Mouse (Mus musculus): Measurements from ENCODE around the gene Dvl2. TPM values are rescaled to one million over a fixed set of nuclear protein-coding genes. Genes with fewer than 3 reads are reported as not detected.
A peak's percentile ranks its signal among the peaks of the same experiment; 100 is the strongest.

Dvl2 gene
- polyA plus RNA-seq, 1 experiment from 2014 or later: 23.3 TPM

GRCm38 (mm10) chr11:70049366-70049765, 49.0 kb downstream of the Dvl2 start:
- no peaks in the 10 kb centered on the region for H3K36me3 ChIP-seq (ENCODE audit: control insufficient read depth, insufficient read depth, low read length)
- DNase-seq (ENCODE audit: low spot score) (no peak), ATAC-seq (replicated peaks; ENCODE audit: low FRiP score) (no peak)
- no peaks in the 10 kb centered on the region for H3K27me3 ChIP-seq (replicated peaks; ENCODE audit: control insufficient read depth, insufficient read depth, low read length)
- no peaks in the 10 kb centered on the region for H3K4me1 ChIP-seq (replicated peaks; ENCODE audit: control insufficient read depth, insufficient read depth, low read length)
- no peak overlapping the region for H3K4me2 ChIP-seq
- WGBS: 82% methylated on average over 6 of the region's 6 CpGs
- no peaks in the 10 kb centered on the region for H3K9me3 ChIP-seq (ENCODE audit: control insufficient read depth, low read length)
- H3K9ac ChIP-seq (ENCODE audit: low read depth, low read length): no peak overlapping the region
- no peak overlapping the region for H3K27ac ChIP-seq (ENCODE audit: low read depth, low read length)
- no peak overlapping the region for H3K4me3 ChIP-seq (ENCODE audit: low read depth, low read length)

GRCm38 (mm10) chr11:70049816-70050215, 49.4 kb downstream of the Dvl2 start:
- Histone ChIP-seq H3K4me3 (ENCODE audit: low read depth, low read length) (no peak overlapping the region), H3K36me3 (ENCODE audit: control insufficient read depth, insufficient read depth, low read length) (no peaks in the 10 kb centered on the region), H3K27me3 (replicated peaks; ENCODE audit: control insufficient read depth, insufficient read depth, low read length) (no peaks in the 10 kb centered on the region), H3K4me2 (no peak overlapping the region), H3K4me1 (replicated peaks; ENCODE audit: control insufficient read depth, insufficient read depth, low read length) (no peaks in the 10 kb centered on the region), H3K9me3 (ENCODE audit: control insufficient read depth, low read length) (no peaks in the 10 kb centered on the region), H3K9ac (ENCODE audit: low read depth, low read length) (no peak overlapping the region), H3K27ac (ENCODE audit: low read depth, low read length) (no peak overlapping the region)
- 47% methylated on average over 10 of the region's 10 CpGs for WGBS
- DNase-seq (ENCODE audit: low spot score) (no peak), ATAC-seq (replicated peaks; ENCODE audit: low FRiP score) (no peak)

GRCm38 (mm10) chr11:70053156-70053555, 52.8 kb downstream of the Dvl2 start:
- peaks cover 5% of the 10 kb centered on the region for H3K4me1 ChIP-seq (replicated peaks; ENCODE audit: control insufficient read depth, insufficient read depth, low read length)
- 77% methylated on average over 7 of the region's 7 CpGs for WGBS
- H3K9ac ChIP-seq (ENCODE audit: low read depth, low read length): no peak overlapping the region
- DNase-seq (ENCODE audit: low spot score): no peak
- no peaks in the 10 kb centered on the region for H3K27me3 ChIP-seq (replicated peaks; ENCODE audit: control insufficient read depth, insufficient read depth, low read length)
- H3K9me3 ChIP-seq (ENCODE audit: control insufficient read depth, low read length): no peaks in the 10 kb centered on the region
- H3K36me3 ChIP-seq (ENCODE audit: control insufficient read depth, insufficient read depth, low read length): no peaks in the 10 kb centered on the region
- no peak overlapping the region for H3K4me3 ChIP-seq (ENCODE audit: low read depth, low read length)
- H3K4me2 ChIP-seq: no peak overlapping the region
- ATAC-seq (replicated peaks; ENCODE audit: low FRiP score): no peak
- no peak overlapping the region for H3K27ac ChIP-seq (ENCODE audit: low read depth, low read length)

GRCm38 (mm10) chr11:70053898-70054570, 53.6 kb downstream of the Dvl2 start, which contains the start of gene Asgr1:
Gene Asgr1 (plus strand): TSS chr11:70054085.
- H3K27me3 ChIP-seq (replicated peaks; ENCODE audit: control insufficient read depth, insufficient read depth, low read length): no peaks in the 10 kb centered on the region
- H3K4me3 ChIP-seq (ENCODE audit: low read depth, low read length): no peak within 1 kb of the TSS
- no peaks in the 10 kb centered on the region for H3K36me3 ChIP-seq (ENCODE audit: control insufficient read depth, insufficient read depth, low read length)
- ATAC-seq (replicated peaks; ENCODE audit: low FRiP score): no peak
- no peak within 1 kb of the TSS for H3K9ac ChIP-seq (ENCODE audit: low read depth, low read length)
- H3K9me3 ChIP-seq (ENCODE audit: control insufficient read depth, low read length): no peaks in the 10 kb centered on the region
- WGBS: 80% methylated on average over 10 of the region's 10 CpGs
- no peak within 1 kb of the TSS for H3K4me2 ChIP-seq
- no peak within 1 kb of the TSS for H3K27ac ChIP-seq (ENCODE audit: low read depth, low read length)
- DNase-seq (ENCODE audit: low spot score): no peak
- peaks cover 5% of the 10 kb centered on the region for H3K4me1 ChIP-seq (replicated peaks; ENCODE audit: control insufficient read depth, insufficient read depth, low read length)

GRCm38 (mm10) chr11:70055618-70056214, 55.3 kb downstream of the Dvl2 start:
- no peak overlapping the region for H3K4me3 ChIP-seq (ENCODE audit: low read depth, low read length)

GRCm38 (mm10) chr11:70057805-70058204, 57.4 kb downstream of the Dvl2 start:
- H3K27me3 ChIP-seq (replicated peaks; ENCODE audit: control insufficient read depth, insufficient read depth, low read length): no peaks in the 10 kb centered on the region
- H3K27ac ChIP-seq (ENCODE audit: low read depth, low read length): no peak overlapping the region
- 86% methylated on average over 9 of the region's 9 CpGs for WGBS
- peaks cover 5% of the 10 kb centered on the region for H3K4me1 ChIP-seq (replicated peaks; ENCODE audit: control insufficient read depth, insufficient read depth, low read length)
- DNase-seq (ENCODE audit: low spot score) (no peak), ATAC-seq (replicated peaks; ENCODE audit: low FRiP score) (no peak)
- no peaks in the 10 kb centered on the region for H3K9me3 ChIP-seq (ENCODE audit: control insufficient read depth, low read length)
- H3K4me3 ChIP-seq (ENCODE audit: low read depth, low read length): no peak overlapping the region
- H3K36me3 ChIP-seq (ENCODE audit: control insufficient read depth, insufficient read depth, low read length): no peaks in the 10 kb centered on the region
- H3K9ac ChIP-seq (ENCODE audit: low read depth, low read length): no peak overlapping the region
- no peak overlapping the region for H3K4me2 ChIP-seq

More at GRCm38 (mm10) chr11:70055618-70056214, 55.3 kb downstream of the Dvl2 start:
- H3K4me1 ChIP-seq (replicated peaks; ENCODE audit: control insufficient read depth, insufficient read depth, low read length): peaks cover 5% of the 10 kb centered on the region
- no peaks in the 10 kb centered on the region for H3K27me3 ChIP-seq (replicated peaks; ENCODE audit: control insufficient read depth, insufficient read depth, low read length)
- peak overlapping the region; percentile 49 for H3K4me2 ChIP-seq
- no peak overlapping the region for H3K9ac ChIP-seq (ENCODE audit: low read depth, low read length)
- ATAC-seq (replicated peaks; ENCODE audit: low FRiP score) (peak; percentile 63), DNase-seq (ENCODE audit: low spot score) (peak; percentile 70)
- no peaks in the 10 kb centered on the region for H3K9me3 ChIP-seq (ENCODE audit: control insufficient read depth, low read length)
- H3K36me3 ChIP-seq (ENCODE audit: control insufficient read depth, insufficient read depth, low read length): no peaks in the 10 kb centered on the region
- 24% methylated on average over 17 of the region's 18 CpGs for WGBS
- no peak overlapping the region for H3K27ac ChIP-seq (ENCODE audit: low read depth, low read length)

- H3K4me3 ChIP-seq (ENCODE audit: low read depth, low read length): no peak overlapping the region
- ATAC-seq (replicated peaks; ENCODE audit: low FRiP score) (no peak), DNase-seq (ENCODE audit: low spot score) (no peak)
- no peak overlapping the region for H3K4me2 ChIP-seq
- H3K36me3 ChIP-seq (ENCODE audit: control insufficient read depth, insufficient read depth, low read length): no peaks in the 10 kb centered on the region
- H3K27me3 ChIP-seq (replicated peaks; ENCODE audit: control insufficient read depth, insufficient read depth, low read length): no peaks in the 10 kb centered on the region
- H3K27ac ChIP-seq (ENCODE audit: low read depth, low read length): no peak overlapping the region
- peaks cover 3% of the 10 kb centered on the region; the same call in 1 of the 2 replicates for H3K9me3 ChIP-seq (ENCODE audit: control insufficient read depth, low read length)
- H3K9ac ChIP-seq (ENCODE audit: low read depth, low read length): no peak overlapping the region
- H3K4me1 ChIP-seq (replicated peaks; ENCODE audit: control insufficient read depth, insufficient read depth, low read length): peaks cover 5% of the 10 kb centered on the region
- WGBS: 47% methylated on average over 6 of the region's 6 CpGs
Observed at GRCm38 (mm10) chr11:70059930-70060329, 59.5 kb downstream of the Dvl2 start.
